Mouse (Mus musculus) hindbrain, embryonic 14.5 days (tissue): ENCODE measurements around the gene Cntnap5a. TPM values are rescaled to one million over a fixed set of nuclear protein-coding genes. Genes with fewer than 3 reads are reported as not detected.

ENCODE experiments used
- ATAC-seq: fragments of 200-750 bp; cut with Nextera tagmentation; 2 replicates; pipeline ENCODE4 v1.8.0; 2017; ENCODE audit warnings: moderate number of reproducible peaks, mild to moderate bottlenecking, moderate TSS enrichment, moderate library complexity; ENCODE audit not compliant: low FRiP score
- DNase-seq: peaks from one replicate; pipeline ENCODE4 v3.0.0-alpha.2; 2015; ENCODE audit warnings: low spot score
- H3K27ac ChIP-seq: fragments of 300-500 bp; sonication (generic); 2 replicates; pipeline ENCODE4 v1.5.1; 2014; ENCODE audit warnings: mild to moderate bottlenecking, moderate library complexity
- H3K27me3 ChIP-seq: fragments of 300-500 bp; sonication (generic); 2 replicates; pipeline ENCODE4 v1.6.1; 2014; ENCODE audit warnings: mild to moderate bottlenecking, low read length, mixed read lengths; ENCODE audit not compliant: control insufficient read depth, insufficient read depth
- H3K36me3 ChIP-seq: fragments of 300-500 bp; sonication (generic); replicated peaks from 2 replicates; pipeline ENCODE4 v1.6.1; 2014; ENCODE audit not compliant: control insufficient read depth, insufficient read depth
- H3K4me1 ChIP-seq: fragments of 300-500 bp; sonication (generic); replicated peaks from 2 replicates; pipeline ENCODE4 v1.6.1; 2014; ENCODE audit warnings: antibody characterized with exemption, low read length, mixed read lengths; ENCODE audit not compliant: control insufficient read depth, insufficient read depth
- H3K4me2 ChIP-seq: fragments of 300-500 bp; sonication (generic); replicated peaks from 2 replicates; pipeline ENCODE4 v1.6.1; 2014; ENCODE audit warnings: mild to moderate bottlenecking, moderate library complexity
- H3K4me3 ChIP-seq: fragments of 300-500 bp; sonication (generic); replicated peaks from 2 replicates; pipeline ENCODE4 v1.5.1; 2014; ENCODE audit warnings: mild to moderate bottlenecking, low read length
- H3K9ac ChIP-seq: fragments of 300-500 bp; sonication (generic); 2 replicates; pipeline ENCODE4 v1.6.1; 2014
- H3K9me3 ChIP-seq: fragments of 300-500 bp; sonication (generic); 2 replicates; pipeline ENCODE4 v1.6.1; 2016; ENCODE audit warnings: low read length; ENCODE audit not compliant: control insufficient read depth
- whole genome bisulfite sequencing: fragments of 180-500 bp; shearing (Covaris S2); extraction: QIAGEN DNeasy Blood & Tissue Kit; methylation state at CpG from one replicate; pipeline ENCODE4 v1.1.7; 2014; 5-methylcytosine and 5-hydroxymethylcytosine counted together
- polyA plus RNA-seq: library from polyadenylated mRNA; unstranded; fragments of >200 nt; fragmentation: Nextera tagmentation; extraction: Ambion mirVana; gene quantifications from 2 replicates; pipeline ENCODE4 v1.2.1, GENCODE M21; 2014

Gene Cntnap5a
- polyA plus RNA-seq, 1 experiment from 2014 or later = 2.5 TPM

DNA sequence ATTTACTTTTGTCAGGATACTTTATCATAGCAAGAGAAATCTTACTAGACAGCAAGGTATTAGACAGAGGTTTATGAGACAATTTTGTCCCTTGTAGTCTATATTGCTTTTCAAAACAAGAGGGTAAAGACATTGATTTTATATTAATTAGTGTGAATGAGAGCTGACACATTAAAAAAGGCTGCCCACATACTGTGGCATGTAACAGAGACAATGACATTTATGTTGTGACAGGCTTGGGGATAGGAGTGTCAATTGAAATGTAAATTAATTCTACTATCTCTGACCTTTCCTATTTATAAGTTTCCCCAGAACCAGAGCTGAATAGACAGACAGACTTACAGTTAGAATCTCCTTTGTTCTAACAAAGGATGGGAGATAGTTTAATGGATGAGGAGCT is 596.6 kb downstream of the Cntnap5a start:
- Histone ChIP-seq H3K9me3 (peaks cover 5% of the 10 kb centered on the region; the same call in 1 of the 2 replicates), H3K27me3 (no peaks in the 10 kb centered on the region), H3K4me1 (no peaks in the 10 kb centered on the region), H3K9ac (no peak overlapping the region), H3K36me3 (no peaks in the 10 kb centered on the region), H3K4me3 (no peak overlapping the region), H3K27ac (no peak overlapping the region), H3K4me2 (no peak overlapping the region)
- ATAC-seq (no peak), DNase-seq (no peak)

DNA sequence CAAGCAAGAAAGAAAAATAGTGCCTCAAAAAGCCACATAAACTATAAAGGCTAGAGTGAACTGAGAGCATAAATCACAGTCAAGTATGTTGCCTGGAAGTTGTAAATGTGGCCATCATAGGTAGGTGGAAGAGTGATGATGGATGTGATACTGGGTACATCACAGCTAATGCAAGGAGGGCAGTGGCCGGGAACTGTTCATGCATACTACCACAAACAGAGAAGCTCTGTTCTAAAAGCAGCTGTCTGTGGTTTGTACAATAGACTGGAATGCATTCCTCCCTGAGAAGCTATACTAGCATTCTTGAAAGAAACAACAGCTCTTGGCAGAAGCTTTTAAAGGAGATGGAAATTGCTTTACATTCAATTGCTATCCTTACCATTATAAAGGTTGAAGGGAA is 599.4 kb downstream of the Cntnap5a start:
- no peaks in the 10 kb centered on the region for H3K4me1 ChIP-seq
- H3K36me3 ChIP-seq = no peaks in the 10 kb centered on the region
- H3K27ac ChIP-seq = no peak overlapping the region
- WGBS = 15% methylated on average over 1 of the region's 1 CpGs
- no peak overlapping the region for H3K4me3 ChIP-seq
- no peaks in the 10 kb centered on the region for H3K27me3 ChIP-seq
- H3K9me3 ChIP-seq = no peaks in the 10 kb centered on the region
- ATAC-seq (no peak), DNase-seq (no peak)
- no peak overlapping the region for H3K9ac ChIP-seq
- H3K4me2 ChIP-seq = no peak overlapping the region

DNA sequence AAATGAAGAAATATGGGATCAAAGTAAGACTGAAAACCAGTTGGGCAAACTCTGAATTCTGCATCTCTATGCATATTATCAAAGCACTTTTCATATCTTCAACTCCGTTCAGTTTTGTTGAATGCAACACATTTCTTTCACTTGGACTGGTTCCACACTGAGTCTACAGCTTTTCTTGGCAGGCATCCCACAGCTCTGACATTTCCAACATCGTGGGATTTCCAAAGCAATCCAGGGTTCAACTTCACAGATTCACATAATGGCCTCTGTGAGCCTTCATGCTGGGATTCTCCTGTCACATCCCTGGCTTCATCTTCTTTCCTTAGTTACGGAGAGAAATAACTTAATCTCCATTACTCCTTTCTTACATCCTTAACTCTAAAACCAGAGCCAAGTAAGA is 622.0 kb downstream of the Cntnap5a start:
- peak; percentile 63 for DNase-seq
- H3K4me3 ChIP-seq = no peak overlapping the region
- 57% methylated on average over 3 of the region's 3 CpGs for WGBS
- H3K9me3 ChIP-seq = no peaks in the 10 kb centered on the region
- H3K36me3 ChIP-seq = no peaks in the 10 kb centered on the region
- H3K4me1 ChIP-seq = no peaks in the 10 kb centered on the region
- no peak overlapping the region for H3K4me2 ChIP-seq
- H3K27ac ChIP-seq = no peak overlapping the region
- no peak for ATAC-seq
- H3K27me3 ChIP-seq = no peaks in the 10 kb centered on the region
- H3K9ac ChIP-seq = no peak overlapping the region

DNA sequence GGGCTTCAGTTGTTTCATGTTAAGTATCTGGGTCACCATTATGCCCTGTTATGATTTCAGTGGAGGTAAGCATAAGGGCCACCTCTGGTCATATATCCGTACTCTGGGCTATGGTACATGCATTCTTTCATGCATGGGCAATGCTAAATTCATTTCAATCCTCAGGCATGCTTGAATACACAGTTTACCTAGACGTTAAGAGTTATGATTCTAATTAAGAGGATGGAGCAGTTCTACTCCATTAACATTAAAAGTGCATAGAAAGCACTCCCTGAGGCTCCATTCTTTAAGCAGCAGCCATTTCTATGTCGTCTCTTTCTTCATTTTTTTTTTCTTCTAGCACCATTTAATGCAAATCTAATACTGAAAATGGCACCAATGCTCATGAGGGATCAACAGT is 627.0 kb downstream of the Cntnap5a start:
- Histone ChIP-seq H3K9ac (no peak overlapping the region), H3K4me1 (no peaks in the 10 kb centered on the region), H3K36me3 (no peaks in the 10 kb centered on the region), H3K27me3 (no peaks in the 10 kb centered on the region), H3K4me2 (no peak overlapping the region), H3K9me3 (no peaks in the 10 kb centered on the region), H3K4me3 (no peak overlapping the region), H3K27ac (no peak overlapping the region)
- 49% methylated on average over 3 of the region's 3 CpGs for WGBS
- ATAC-seq (no peak), DNase-seq (no peak)

DNA sequence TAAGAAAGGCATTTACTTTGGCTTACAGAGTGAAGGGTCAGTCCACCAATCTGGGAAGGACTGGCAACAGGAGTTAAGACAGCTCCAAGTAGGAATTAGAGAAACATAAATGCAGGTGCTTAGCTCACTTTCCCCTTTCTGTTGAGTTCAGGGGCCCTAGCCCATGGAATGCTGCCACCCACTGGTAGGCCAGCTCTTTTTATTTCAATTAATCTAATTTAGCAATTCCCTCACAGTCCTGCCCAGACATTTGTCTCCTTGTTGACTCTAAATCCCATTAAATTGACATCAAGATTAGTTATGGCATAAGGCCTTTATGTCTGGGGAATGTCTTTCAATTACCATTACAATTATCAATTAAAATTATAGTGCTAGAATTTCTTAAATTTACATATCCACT is 628.7 kb downstream of the Cntnap5a start:
- Histone ChIP-seq H3K4me3 (no peak overlapping the region), H3K9me3 (no peaks in the 10 kb centered on the region), H3K4me2 (no peak overlapping the region), H3K36me3 (no peaks in the 10 kb centered on the region), H3K4me1 (no peaks in the 10 kb centered on the region), H3K27me3 (no peaks in the 10 kb centered on the region), H3K9ac (no peak overlapping the region), H3K27ac (no peak overlapping the region)
- DNase-seq (peak; percentile 36), ATAC-seq (no peak)

DNA sequence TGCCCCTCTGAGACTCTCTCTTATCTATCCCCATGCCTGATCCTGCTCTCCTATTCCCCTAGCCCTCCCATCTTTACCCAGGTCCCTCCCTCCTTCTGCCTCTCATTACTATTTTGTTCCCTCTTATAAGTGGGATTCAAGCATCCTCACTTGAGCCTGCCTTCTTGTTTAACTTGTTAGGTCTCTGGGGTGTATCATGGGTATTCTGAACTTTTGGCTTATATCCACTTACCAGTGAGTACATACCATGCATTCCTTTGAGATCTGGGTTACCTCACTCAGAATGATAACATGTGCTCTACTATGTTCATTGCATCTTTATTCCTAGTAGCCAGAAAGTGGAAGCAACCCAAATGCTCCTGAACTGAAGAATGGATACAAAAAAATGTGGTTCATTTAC is 639.9 kb downstream of the Cntnap5a start:
- Histone ChIP-seq H3K4me1 (no peaks in the 10 kb centered on the region), H3K27ac (no peak overlapping the region), H3K9ac (no peak overlapping the region), H3K36me3 (no peaks in the 10 kb centered on the region), H3K9me3 (no peaks in the 10 kb centered on the region), H3K27me3 (no peaks in the 10 kb centered on the region), H3K4me2 (no peak overlapping the region), H3K4me3 (no peak overlapping the region)
- no peak for ATAC-seq
- no peak for DNase-seq

DNA sequence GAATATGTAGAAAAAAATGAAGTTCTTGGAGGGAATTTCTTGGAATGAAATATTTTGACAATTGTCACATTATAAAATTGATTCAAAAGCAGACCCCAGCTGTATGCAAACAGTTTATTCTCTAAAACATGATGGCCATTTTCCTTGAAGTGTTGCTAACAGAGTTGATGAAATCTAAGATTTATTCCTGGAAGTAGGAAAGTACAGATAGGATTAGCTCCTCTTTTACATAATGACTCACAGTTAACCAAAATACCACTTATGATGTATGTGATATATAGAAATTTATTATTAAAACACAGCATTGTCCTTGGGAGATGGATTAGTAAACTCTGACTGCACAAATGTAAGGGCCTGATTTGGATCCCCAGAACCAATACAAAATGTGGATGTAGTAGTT is 669.1 kb downstream of the Cntnap5a start:
- Histone ChIP-seq H3K36me3 (no peaks in the 10 kb centered on the region), H3K27ac (no peak overlapping the region), H3K9me3 (no peaks in the 10 kb centered on the region), H3K4me1 (no peaks in the 10 kb centered on the region), H3K27me3 (no peaks in the 10 kb centered on the region), H3K4me3 (no peak overlapping the region), H3K9ac (no peak overlapping the region), H3K4me2 (no peak overlapping the region)
- ATAC-seq (no peak), DNase-seq (no peak)

DNA sequence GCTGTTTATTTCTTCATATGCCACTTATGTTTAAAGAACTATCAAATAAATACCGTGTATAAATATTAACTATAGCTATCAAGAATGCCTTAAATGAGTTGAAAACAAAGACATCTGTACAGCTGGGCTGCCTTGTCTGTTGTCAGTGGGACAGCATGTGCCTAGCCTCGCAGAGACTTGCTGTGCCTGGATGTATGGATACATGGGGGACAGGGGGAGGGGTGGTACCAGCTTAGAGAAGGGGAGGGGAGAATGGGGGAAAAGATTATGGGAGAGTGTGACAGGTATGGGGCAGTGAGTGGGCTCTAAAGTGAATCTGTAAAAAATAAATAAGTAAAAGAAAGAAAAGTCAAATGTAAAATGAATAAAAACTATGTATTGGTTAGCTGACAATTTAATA is 681.0 kb downstream of the Cntnap5a start:
- no peak overlapping the region for H3K9ac ChIP-seq
- no peaks in the 10 kb centered on the region for H3K36me3 ChIP-seq
- ATAC-seq (no peak), DNase-seq (no peak)
- no peak overlapping the region for H3K4me3 ChIP-seq
- H3K4me2 ChIP-seq = no peak overlapping the region
- 28% methylated on average over 2 of the region's 2 CpGs for WGBS
- H3K9me3 ChIP-seq = no peaks in the 10 kb centered on the region
- no peaks in the 10 kb centered on the region for H3K4me1 ChIP-seq
- no peaks in the 10 kb centered on the region for H3K27me3 ChIP-seq
- no peak overlapping the region for H3K27ac ChIP-seq

DNA sequence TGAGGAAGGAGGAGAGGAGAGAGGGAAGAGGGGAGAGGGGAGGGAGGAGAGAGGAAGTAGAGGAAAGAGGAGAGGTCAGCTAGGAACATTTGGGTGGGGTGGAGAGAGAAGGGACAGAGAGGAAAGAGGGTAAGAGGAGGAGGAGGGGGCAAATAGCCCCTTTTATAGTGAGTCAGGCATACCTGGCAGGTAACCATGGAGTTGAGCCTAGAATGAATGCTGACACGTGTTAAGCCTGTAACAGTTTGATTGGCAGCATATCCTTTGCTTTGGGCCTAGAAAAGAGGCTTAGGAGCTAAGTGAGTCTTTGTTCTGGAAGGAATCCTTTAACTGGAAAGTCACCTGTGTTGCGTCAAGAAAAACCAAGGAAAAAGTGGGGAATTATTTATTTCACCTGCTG is 681.6 kb downstream of the Cntnap5a start:
- no peaks in the 10 kb centered on the region for H3K27me3 ChIP-seq
- no peaks in the 10 kb centered on the region for H3K36me3 ChIP-seq
- no peaks in the 10 kb centered on the region for H3K9me3 ChIP-seq
- no peak overlapping the region for H3K4me2 ChIP-seq
- H3K9ac ChIP-seq = no peak overlapping the region
- no peak overlapping the region for H3K4me3 ChIP-seq
- no peaks in the 10 kb centered on the region for H3K4me1 ChIP-seq
- WGBS = 9% methylated on average over 2 of the region's 2 CpGs
- ATAC-seq = no peak
- H3K27ac ChIP-seq = no peak overlapping the region
- no peak for DNase-seq

DNA sequence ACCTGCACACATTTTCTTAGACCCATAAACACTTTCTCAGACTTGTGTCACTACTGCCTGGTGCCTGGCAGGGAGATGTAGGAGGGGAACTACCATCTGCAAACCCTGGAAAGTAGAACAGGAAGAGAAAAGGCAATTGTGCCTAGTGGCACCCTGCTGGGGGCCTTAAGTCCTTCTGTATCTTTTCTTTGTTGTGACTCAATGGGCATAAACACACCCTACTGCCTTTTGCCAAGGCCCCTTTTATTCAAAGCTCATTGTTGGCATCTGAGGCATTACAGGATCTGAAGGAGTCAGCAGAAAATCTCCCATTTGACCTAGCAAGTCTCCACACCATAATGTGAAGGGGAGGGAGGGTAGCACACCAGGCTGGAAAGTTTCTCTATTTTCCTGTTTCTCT is 682.2 kb downstream of the Cntnap5a start:
- no peak overlapping the region for H3K4me3 ChIP-seq
- H3K4me1 ChIP-seq = no peaks in the 10 kb centered on the region
- DNase-seq (no peak), ATAC-seq (no peak; the same call in 1 of the 2 replicates)
- H3K9ac ChIP-seq = no peak overlapping the region
- no peaks in the 10 kb centered on the region for H3K9me3 ChIP-seq
- H3K27me3 ChIP-seq = no peaks in the 10 kb centered on the region
- H3K36me3 ChIP-seq = no peaks in the 10 kb centered on the region
- no peak overlapping the region for H3K27ac ChIP-seq
- no peak overlapping the region for H3K4me2 ChIP-seq
